Mouse (Mus musculus) gastrocnemius, adult 18-20 months (tissue): ENCODE data around the gene Mbd5. TPM values are rescaled to one million over a fixed set of nuclear protein-coding genes. Genes with fewer than 3 reads are reported as not detected.
A peak's percentile ranks its signal among the peaks of the same experiment; 100 is the strongest.

ENCODE experiments used
- DNase-seq: peaks from one replicate; pipeline ENCODE4 v3.0.0; 2021; ENCODE audit warnings: low spot score
- long read RNA-seq, 2 experiments: library from polyadenylated mRNA; stranded (forward); transcript quantifications; one replicate each; pipeline ENCODE4 v2.0.0; 2021
- total RNA-seq, 2 experiments: library from RNA; stranded (reverse); gene quantifications; 2 replicates each; pipeline ENCODE4 v1.2.3; 2021

Mbd5 gene
- total RNA-seq = 10 to 100 TPM; 39.1 to 40.4 TPM
- long read RNA-seq, experiment 1, partial matches to known transcripts = 4 of 10 reads
- long read RNA-seq, experiment 1, other reads (novel, unspliced or antisense) = 6 of 10 reads
- long read RNA-seq, experiment 2, partial matches to known transcripts = 1 of 8 reads
- long read RNA-seq, experiment 2, other reads (novel, unspliced or antisense) = 7 of 8 reads

- DNase-seq = peak; percentile 98
Observed at GRCm38 (mm10) chr2:48948841-48949584, at the start of gene Mbd5. Gene Mbd5 (plus strand): TSS chr2:48949508.

DNA sequence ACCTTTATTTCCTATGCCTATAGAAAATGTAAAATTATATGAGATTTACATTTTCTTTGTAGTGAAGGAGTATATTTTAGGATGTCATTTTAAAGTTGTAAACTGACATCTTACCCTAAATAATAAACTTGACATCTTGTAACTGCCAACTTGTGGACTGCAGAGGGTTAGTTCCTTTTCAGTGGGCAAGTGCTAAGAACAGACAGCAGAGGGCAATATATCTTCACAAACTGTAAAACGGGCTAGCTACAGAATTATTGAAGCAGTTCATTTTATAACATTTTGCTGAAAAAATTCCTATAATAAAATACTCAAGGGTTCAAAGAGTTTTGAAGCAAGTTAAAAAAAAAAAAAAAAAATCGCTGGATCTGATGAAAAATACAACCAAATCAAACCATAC lies 40.4 kb upstream of the Mbd5 start:
- no peak for DNase-seq

DNA sequence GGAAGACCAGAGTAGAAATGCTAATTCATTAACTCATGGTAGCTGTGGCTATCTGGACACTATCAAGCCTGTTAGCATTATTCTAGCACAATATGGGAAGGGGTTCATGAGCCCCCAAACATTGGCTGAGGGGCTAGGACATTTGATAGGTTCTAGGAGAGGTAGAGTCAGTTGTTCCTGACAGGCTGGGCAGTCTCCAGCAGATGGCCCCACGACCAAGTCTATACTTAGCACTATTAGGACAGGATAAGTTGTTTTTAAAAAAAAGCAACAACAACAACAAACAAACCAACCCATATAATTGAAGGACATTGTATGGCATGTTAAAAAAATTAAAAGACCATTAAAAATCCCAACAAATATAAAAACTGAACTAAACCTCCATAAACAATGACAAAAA lies 35.1 kb upstream of the Mbd5 start:
- no peak for DNase-seq

GRCm38 (mm10) chr2:48915832-48916231 lies 33.5 kb upstream of the Mbd5 start:
- DNase-seq = no peak

DNA sequence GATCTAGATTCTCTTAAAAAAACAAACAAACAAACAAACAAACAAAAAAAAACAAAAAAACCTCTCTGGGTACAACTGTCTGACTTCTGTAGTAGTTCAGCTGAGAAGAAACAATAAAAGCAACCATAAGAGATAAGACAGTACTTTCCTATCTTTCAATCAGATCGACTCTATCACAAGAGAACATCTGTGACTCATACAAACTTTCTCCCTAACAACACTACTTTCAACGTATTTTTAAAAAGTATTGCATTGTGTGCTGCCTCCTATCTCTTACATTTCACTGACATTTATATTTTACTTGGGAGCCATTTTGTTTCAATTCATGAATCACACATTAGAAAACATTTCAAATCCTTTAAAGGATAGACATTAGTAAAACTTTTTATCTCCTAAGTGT lies 14.2 kb upstream of the Mbd5 start:
- DNase-seq = no peak

DNA sequence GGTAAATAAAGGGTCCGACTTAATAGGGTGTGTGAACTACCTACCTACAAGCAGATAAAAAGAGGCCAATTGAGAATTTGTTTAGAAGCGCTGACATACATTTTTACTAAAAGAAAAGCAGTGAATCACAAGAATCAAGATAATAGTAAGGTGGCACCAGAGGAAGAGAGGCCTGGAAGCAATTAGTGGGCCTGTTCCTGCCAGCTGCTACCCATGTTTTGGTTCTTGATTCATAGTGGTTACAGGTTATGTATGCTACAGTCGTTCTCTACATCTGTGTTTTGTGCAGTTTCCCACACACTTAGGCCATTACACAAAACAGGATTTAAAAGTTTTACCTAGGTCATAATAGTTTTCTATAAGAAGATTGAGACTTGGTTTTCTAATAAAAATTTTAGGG lies 1.5 kb upstream of the Mbd5 start:
- DNase-seq = no peak

DNA sequence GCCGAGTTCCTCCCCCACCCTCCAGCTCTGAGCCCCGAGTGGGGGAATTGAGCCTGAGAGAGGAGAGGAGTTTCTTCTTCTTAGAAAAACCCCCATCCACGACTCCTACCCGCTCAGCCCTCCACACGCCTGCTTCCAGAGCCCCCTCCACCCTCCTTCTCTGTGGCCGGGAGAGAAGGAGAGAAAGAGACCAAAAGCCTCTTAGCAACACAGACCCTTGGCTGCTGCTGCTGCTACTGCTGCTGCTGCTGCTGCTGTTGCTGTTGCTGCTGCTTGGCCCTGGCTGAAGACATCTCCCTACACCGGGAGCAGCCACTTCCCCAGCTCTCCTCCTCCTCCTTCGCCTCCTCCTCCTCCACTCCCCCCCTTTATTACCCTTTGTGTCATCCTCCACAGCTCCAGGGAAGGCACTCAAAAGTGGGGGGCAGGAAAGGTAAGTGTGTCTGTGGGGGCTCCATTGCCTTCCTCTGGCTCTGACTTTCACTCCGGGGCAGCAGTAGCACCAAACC lies 489 bp downstream of the Mbd5 start:
- DNase-seq = peak; percentile 19

GRCm38 (mm10) chr2:48950252-48950315 lies 776 bp downstream of the Mbd5 start, which contains the start of gene Orc4:
Gene Orc4 (minus strand): TSS chr2:48950277.
- DNase-seq = no peak

- peak; percentile 4 for DNase-seq
Observed at GRCm38 (mm10) chr2:48950316-48950880, 1.1 kb downstream of the Mbd5 start.

DNA sequence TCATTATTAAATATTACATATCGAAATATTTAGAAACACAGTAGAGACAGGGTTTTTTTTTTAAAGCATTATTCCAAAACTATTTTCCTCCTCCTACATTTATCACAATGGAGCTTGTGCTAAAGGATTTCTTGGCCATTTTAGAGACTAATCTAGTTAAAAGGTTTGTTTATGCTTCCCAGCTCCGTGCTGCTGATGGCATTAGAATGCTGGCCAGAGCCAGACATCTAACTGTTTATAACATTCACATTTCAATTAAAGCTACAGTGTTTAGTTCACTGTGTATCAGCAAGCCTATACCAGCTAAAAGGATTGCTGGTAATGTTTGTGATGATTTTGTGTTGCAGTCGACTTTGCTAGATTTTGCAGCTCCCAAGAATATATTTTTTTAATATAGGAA lies 7.3 kb downstream of the Mbd5 start:
- no peak for DNase-seq

DNA sequence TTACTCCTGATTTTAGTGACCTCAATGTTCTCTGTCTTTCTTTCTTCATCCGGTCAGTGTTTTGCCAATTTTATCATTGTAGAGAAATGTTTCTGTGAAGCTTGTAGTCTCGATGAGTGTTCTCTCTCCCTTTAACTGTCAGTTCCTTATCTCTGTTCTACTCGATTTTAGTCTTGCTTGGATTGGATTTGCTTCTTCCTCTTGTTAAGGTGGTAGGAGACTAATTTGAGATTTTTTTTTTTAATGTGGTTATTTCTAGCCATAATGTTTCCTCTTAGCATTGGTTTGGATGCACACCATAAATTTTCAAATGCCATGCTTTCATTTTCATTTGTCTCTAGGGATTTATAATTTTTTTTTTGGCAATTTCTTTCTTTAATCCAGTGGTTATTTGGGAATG lies 29.6 kb downstream of the Mbd5 start:
- no peak for DNase-seq

- DNase-seq = no peak
Observed at GRCm38 (mm10) chr2:48990322-48990721, 41.0 kb downstream of the Mbd5 start.

DNA sequence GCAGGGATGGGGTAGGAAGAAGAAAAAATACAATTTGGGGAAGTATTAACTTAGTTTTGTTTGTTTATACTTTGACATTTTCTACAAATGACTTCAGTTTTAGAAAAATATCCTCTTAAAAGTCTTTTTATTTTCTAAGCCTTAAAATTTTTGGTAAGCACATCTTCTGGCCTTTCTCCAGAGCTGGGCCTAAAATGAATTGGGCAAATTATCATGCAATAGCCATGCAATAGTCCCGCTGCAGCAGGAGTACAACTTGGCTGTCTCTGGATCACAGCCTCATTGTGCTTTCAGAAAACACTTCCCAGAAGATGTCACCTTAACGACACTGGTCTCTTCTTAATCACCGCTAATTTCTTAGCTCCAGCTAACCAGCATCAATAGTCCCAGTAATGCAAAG lies 91.2 kb downstream of the Mbd5 start:
- DNase-seq = peak; percentile 8

DNA sequence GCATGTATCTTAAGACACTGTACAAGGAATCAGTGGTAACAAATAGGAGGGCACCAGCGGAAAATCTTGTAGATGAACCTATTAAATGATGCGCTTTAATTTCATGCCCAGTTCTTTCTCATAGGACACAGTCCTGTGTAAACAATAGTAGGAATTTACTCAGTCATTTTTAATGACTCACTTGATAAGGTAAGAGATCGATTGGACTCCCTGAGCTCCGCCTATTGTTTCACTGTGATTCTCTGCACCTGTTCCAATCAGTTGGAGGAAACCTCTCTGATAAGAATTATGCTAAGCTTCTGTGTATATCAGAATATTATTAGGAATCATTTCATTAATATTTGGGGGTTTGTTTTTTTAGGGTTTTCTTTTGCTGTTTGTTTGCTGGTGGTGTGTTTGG lies 100.7 kb downstream of the Mbd5 start:
- DNase-seq = no peak

DNA sequence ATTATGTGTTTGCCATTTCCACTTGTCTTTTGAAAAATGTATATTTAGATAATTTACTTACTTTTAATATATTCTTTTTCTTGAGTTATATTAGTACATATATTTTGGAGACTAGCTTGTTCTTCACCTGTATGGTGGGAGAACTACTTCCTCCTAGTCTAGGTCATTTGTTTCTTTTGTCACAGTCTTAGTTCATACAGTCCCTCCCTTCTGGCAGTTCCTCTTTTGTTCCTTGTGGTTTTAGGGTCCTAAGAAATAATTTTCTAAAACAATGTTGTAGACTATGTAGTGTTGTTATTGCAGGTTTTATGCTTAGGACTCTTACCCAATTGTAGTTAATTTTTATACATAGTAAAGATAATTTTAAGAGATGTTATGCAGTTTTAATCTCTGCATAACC lies 118.6 kb downstream of the Mbd5 start:
- no peak for DNase-seq

GRCm38 (mm10) chr2:49084966-49085365 lies 135.7 kb downstream of the Mbd5 start:
- no peak for DNase-seq

- no peak for DNase-seq
Observed at GRCm38 (mm10) chr2:49090771-49091170, 141.5 kb downstream of the Mbd5 start.

- no peak for DNase-seq
Observed at GRCm38 (mm10) chr2:49096765-49097164, 147.5 kb downstream of the Mbd5 start.

- no peak for DNase-seq
Observed at GRCm38 (mm10) chr2:49108906-49109305, 159.6 kb downstream of the Mbd5 start.

- no peak for DNase-seq
Observed at GRCm38 (mm10) chr2:49119875-49120274, 170.6 kb downstream of the Mbd5 start.

GRCm38 (mm10) chr2:49121603-49122002 lies 172.3 kb downstream of the Mbd5 start:
- no peak for DNase-seq

GRCm38 (mm10) chr2:49142186-49142585 lies 192.9 kb downstream of the Mbd5 start:
- DNase-seq = no peak

DNA sequence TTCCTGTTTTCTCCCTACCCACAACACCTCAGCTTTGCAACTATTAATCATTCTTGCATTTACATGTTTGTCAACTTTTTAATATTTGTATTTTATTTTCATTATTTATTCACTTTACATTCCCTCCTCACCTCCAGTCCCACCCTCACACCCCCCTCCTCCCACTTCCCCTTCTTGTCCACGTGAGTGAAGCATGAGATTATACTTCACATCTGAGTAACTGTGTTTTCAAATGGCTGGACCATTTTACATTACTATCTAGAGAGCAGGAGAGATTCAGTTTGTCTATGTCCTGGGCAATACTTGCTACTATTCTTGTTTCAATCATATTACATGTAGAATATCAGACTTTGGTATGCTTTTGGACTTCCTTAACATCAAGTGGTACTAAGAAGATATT lies 204.3 kb downstream of the Mbd5 start:
- no peak for DNase-seq
